Mouse (Mus musculus) G1E (cell line): ENCODE results near the gene Fzd7. TPM values are rescaled to one million over a fixed set of nuclear protein-coding genes. Genes with fewer than 3 reads are reported as not detected.

Experiments
- ATAC-seq: 2 replicates; pipeline ENCODE4 v1.8.0; 2016; ENCODE audit warnings: mild to moderate bottlenecking; ENCODE audit not compliant: insufficient number of reproducible peaks, poor library complexity, low FRiP score, severe bottlenecking; ENCODE audit errors: extremely low read depth
- DNase-seq: peaks from one replicate; pipeline ENCODE4 v3.0.0; 2012; ENCODE audit warnings: low spot score
- H3K27me3 ChIP-seq: 2 replicates; pipeline ENCODE4 v1.6.1; 2012; ENCODE audit warnings: mild to moderate bottlenecking, low read length, inconsistent platforms; ENCODE audit not compliant: insufficient read depth
- H3K36me3 ChIP-seq: replicated peaks from 2 replicates; pipeline ENCODE3; 2012; ENCODE audit warnings: mild to moderate bottlenecking, inconsistent platforms
- H3K4me1 ChIP-seq: 2 replicates; pipeline ENCODE4 v1.6.1; 2012; ENCODE audit warnings: low read depth, low read length, inconsistent platforms, mixed read lengths; ENCODE audit not compliant: insufficient read depth
- H3K4me3 ChIP-seq: 2 replicates; pipeline ENCODE4 v1.5.1; 2012; ENCODE audit warnings: low read depth, mild to moderate bottlenecking, inconsistent platforms, low read length, moderate library complexity, mixed read lengths
- H3K9me3 ChIP-seq: replicated peaks from 2 replicates; pipeline ENCODE4 v1.6.1; 2012; ENCODE audit warnings: inconsistent platforms
- CTCF ChIP-seq: IDR thresholded peaks from 2 replicates; pipeline ENCODE4 v1.5.1; 2012; ENCODE audit warnings: low read depth, low read length, inconsistent platforms, mixed read lengths
- GATA1 ChIP-seq: IDR thresholded peaks from 2 replicates; pipeline ENCODE4 v1.6.1; 2012; ENCODE audit warnings: borderline replicate concordance, low read length, inconsistent platforms, mixed read lengths
- GATA2 ChIP-seq: IDR thresholded peaks from 2 replicates; pipeline ENCODE4 v1.6.1; 2012; ENCODE audit warnings: low read depth, low read length, inconsistent platforms, borderline replicate concordance
- POLR2AphosphoS5 ChIP-seq: IDR thresholded peaks from 2 replicates; pipeline ENCODE4 v1.6.1; 2012; ENCODE audit warnings: low read depth, low read length, inconsistent platforms; ENCODE audit not compliant: insufficient replicate concordance
- TAL1 ChIP-seq: conservative IDR thresholded peaks from 2 replicates; pipeline ENCODE4 v1.6.1; 2012; ENCODE audit warnings: low read depth, low read length, inconsistent platforms, mixed read lengths
- polyA plus RNA-seq: library from polyadenylated mRNA; stranded (reverse); fragments of >175 nt; gene quantifications from 2 replicates; pipeline ENCODE4 v1.2.3, GENCODE M21; 2012
- total RNA-seq, 2 experiments: library from RNA; stranded (forward) in 1 of 2; stranded (reverse) in 1 of 2; fragments of 200-1000 nt in 1 of 2; fragments of >200 nt in 1 of 2; fragmentation: Nextera tagmentation in 1 of 2; gene quantifications; 2 replicates each; pipeline ENCODE4 v1.2.3; 2014 to 2017

Gene Fzd7
- total and polyA plus RNA-seq, 3 experiments = 55.7 to 84.4 (median 58.7) TPM

- Histone ChIP-seq H3K9me3 (no peaks in the 10 kb centered on the region), H3K4me3 (no peak overlapping the region), H3K4me1 (peaks cover 42% of the 10 kb centered on the region), H3K36me3 (no peaks in the 10 kb centered on the region), H3K27me3 (peaks cover 4% of the 10 kb centered on the region; the same call in 1 of the 2 replicates)
- TF ChIP-seq TAL1 (no peak), POLR2AphosphoS5 (no peak), GATA1 (no peak), CTCF (no peak)
- no peak for DNase-seq
- ATAC-seq = peak; percentile 76
Observed at GRCm38 (mm10) chr1:59475618-59476017, 6.6 kb upstream of the Fzd7 start.

- TF ChIP-seq GATA1 (no peak), GATA2 (no peak), TAL1 (no peak), POLR2AphosphoS5 (no peak), CTCF (no peak)
- no peaks in the 10 kb centered on the region for H3K9me3 ChIP-seq
- peaks cover 12% of the 10 kb centered on the region for H3K36me3 ChIP-seq
- ATAC-seq (no peak), DNase-seq (no peak)
- H3K27me3 ChIP-seq = 0 out of 2 replicates have a peak, but pooled peaks cover 2% of the 10 kb centered on the region
- peaks cover 57% of the 10 kb centered on the region for H3K4me1 ChIP-seq
- no peak overlapping the region for H3K4me3 ChIP-seq
Observed at GRCm38 (mm10) chr1:59478911-59479310, 3.3 kb upstream of the Fzd7 start.

- Histone ChIP-seq H3K4me3 (peak overlapping the region; percentile 85), H3K27me3 (no peaks in the 10 kb centered on the region), H3K9me3 (no peaks in the 10 kb centered on the region), H3K36me3 (peaks cover 31% of the 10 kb centered on the region), H3K4me1 (peaks cover 69% of the 10 kb centered on the region)
- ATAC-seq (no peak), DNase-seq (no peak)
- no peak for TF ChIP-seq GATA1
- TF ChIP-seq CTCF = no peak
- no peak for TF ChIP-seq TAL1
- TF ChIP-seq POLR2AphosphoS5 = no peak
- TF ChIP-seq GATA2 = no peak
Observed at GRCm38 (mm10) chr1:59480821-59481455, 1.3 kb upstream of the Fzd7 start.

GRCm38 (mm10) chr1:59481456-59482291 lies 550 bp upstream of the Fzd7 start:
- H3K4me3 ChIP-seq = peak overlapping the region; percentile 85
- H3K36me3 ChIP-seq = peaks cover 36% of the 10 kb centered on the region
- H3K4me1 ChIP-seq = peaks cover 68% of the 10 kb centered on the region
- no peaks in the 10 kb centered on the region for H3K9me3 ChIP-seq
- peak; percentile 99 for DNase-seq
- TF ChIP-seq GATA2 (no peak), POLR2AphosphoS5 (no peak), GATA1 (no peak), TAL1 (no peak), CTCF (no peak)
- no peaks in the 10 kb centered on the region for H3K27me3 ChIP-seq
- peak; percentile 92 for ATAC-seq

GRCm38 (mm10) chr1:59482696-59483520 lies 684 bp downstream of the Fzd7 start:
- TF ChIP-seq CTCF (no peak), TAL1 (no peak)
- H3K4me1 ChIP-seq = peaks cover 73% of the 10 kb centered on the region
- H3K9me3 ChIP-seq = no peaks in the 10 kb centered on the region
- ATAC-seq = no peak
- peak overlapping the region; percentile 85 for H3K4me3 ChIP-seq
- no peaks in the 10 kb centered on the region for H3K27me3 ChIP-seq
- H3K36me3 ChIP-seq = peaks cover 48% of the 10 kb centered on the region
- peak; percentile 59 for DNase-seq

GRCm38 (mm10) chr1:59483521-59484245 lies 1.5 kb downstream of the Fzd7 start:
- Histone ChIP-seq H3K9me3 (no peaks in the 10 kb centered on the region), H3K27me3 (no peaks in the 10 kb centered on the region), H3K4me1 (peaks cover 80% of the 10 kb centered on the region), H3K36me3 (peaks cover 55% of the 10 kb centered on the region), H3K4me3 (peak overlapping the region; percentile 85)
- no peak for TF ChIP-seq POLR2AphosphoS5
- no peak for TF ChIP-seq GATA2
- TF ChIP-seq GATA1 = no peak
- TF ChIP-seq CTCF = peak; percentile 8; the same call in 1 of the 2 replicates
- no peak for TF ChIP-seq TAL1
- DNase-seq = no peak
- peak; percentile 3; the same call in 1 of the 2 replicates for ATAC-seq
